Mouse (Mus musculus): ENCODE results near the gene Snrpd3.

DNA sequence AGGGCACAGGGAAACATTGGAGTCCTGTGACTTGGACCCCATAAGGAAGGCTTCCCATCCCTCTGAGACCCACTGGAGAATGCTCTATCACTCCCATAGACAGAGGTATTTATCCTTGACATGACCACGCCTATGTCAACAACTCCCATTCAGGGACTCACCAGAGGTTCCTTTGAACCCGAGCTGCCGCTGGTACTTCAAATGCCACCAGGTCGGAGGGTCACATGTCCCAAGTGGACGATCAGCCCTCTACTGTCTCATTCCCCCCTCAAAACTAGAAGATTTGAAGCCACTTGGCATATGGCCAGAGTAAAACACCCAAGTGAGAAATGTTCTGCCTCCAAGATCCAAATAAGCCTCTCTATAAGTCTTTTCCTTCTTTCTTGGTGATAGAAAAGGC is 42.8 kb upstream of the Snrpd3 start:
- TF ChIP-seq EP300 (IDR thresholded peaks at IDR 0.05; ENCODE audit: low read depth) (no peak), CTCF (IDR thresholded peaks at IDR 0.05; ENCODE audit: low read depth) (no peak)
